Mouse (Mus musculus): ENCODE measurements around the gene Hs6st3. TPM values are rescaled to one million over a fixed set of nuclear protein-coding genes. Genes with fewer than 3 reads are reported as not detected.

Hs6st3 gene
- total RNA-seq (2023) = not detected

DNA sequence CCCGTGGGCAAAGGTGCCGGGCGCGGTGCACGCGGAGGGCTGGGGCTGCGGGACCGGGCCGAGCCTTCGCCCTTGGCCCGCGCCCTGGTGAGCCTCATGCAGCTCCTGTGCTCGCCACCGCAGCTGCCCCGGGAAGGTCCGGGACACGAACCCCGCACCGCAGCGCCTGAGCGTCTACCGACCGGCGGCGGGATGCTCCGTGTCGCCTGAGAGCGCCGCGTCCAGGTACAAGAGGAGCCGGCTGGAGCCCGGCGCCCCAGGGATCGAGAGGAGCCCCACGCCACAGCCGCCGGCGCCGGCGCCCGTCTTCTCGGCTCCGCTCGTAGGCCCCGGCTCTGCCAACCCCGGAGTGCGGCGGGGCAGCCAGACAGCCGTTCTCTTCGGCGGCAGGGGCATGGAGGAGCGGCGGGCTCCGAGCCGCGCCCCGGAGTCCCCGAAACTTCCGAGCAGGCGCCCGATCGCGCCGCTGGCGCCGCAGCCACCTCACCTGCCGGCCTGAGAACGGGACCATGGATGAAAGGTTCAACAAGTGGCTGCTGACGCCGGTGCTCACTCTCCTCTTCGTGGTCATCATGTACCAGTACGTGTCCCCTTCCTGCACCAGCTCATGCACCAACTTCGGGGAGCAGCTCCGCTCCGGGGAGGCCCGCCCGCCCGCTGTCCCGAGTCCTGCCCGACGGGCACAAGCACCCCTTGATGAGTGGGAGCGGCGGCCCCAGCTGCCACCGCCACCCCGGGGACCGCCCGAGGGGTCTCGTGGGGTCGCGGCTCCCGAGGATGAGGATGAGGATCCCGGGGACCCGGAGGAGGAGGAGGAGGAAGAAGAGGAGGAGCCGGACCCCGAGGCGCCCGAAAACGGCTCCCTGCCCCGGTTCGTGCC is at the start of gene Hs6st3:
Gene Hs6st3, plus strand, starts transcription at position 436 of the 880 bp plus-strand sequence.

GRCm38 (mm10) chr14:119098851-119099569 is 39.1 kb upstream of the Hs6st3 start, which contains the start of gene Uggt2:
Gene Uggt2 (minus strand): TSS chr14:119099430.

Other genes with a start within 250 kb of the Hs6st3 start
- 84.0 TPM for gene Dzip1, start 212.9 kb upstream of the Hs6st3 start, total RNA-seq (2023)
- 52.5 TPM for gene Dnajc3, start 200.4 kb upstream of the Hs6st3 start, total RNA-seq (2023)
- gene Uggt2, start 38.9 kb upstream of the Hs6st3 start, total RNA-seq (2023) = not detected